Mouse (Mus musculus): ENCODE data around the gene Cyth2.

Cyth2 gene

DNA sequence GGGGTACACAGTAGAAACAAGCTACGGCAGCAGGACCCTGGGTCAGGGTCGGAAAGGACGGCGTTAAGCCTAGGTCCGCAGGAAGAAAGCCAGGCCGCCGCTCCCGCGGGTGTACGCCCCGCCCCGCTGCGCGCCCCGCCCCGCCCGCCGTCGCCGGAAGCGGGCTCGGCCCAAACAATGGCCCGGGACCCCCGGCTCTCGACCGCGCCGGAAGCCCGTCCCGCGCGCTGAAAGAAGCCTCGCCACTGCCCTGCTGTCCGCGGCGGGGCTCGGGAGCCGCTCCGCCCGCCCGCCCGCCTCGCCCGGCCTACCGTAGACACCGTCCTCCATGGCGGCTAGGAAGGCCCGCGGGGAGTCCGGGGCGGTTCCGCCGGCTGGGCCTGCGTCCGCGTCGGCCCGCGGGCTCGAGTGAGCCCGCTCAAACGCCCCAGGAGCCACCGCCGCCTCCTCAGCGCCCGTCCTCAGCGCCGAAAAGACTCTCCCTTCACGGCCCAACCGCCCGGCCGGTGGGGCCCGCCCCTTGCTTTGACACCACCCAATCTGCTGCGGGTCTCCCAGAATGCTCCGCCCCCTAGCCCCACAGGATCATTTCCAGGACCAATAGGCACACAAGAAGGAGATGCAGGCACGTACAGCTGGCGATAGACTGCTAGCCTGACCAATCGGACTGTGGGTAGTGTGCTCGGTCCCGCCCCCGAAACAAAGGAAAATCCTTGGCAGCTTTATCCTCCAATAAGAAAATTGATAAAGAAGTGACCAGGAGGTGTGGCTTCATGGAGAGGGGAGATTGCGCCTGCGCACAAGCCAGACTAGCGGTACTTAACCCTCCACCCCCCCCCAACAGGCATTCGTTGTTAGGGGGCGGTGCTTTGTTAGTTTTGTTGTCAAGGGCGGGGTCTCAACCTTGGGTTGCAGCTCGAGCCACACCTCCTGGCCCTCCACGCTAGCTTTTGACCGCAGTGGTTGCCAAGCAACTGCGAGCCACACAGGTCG, at the start of gene Cyth2:
Cyth2 (minus strand) TSS at position 795 of the 993 bp plus-strand sequence.
- DNase-seq (ENCODE audit: low spot score) = peak; percentile 99

DNA sequence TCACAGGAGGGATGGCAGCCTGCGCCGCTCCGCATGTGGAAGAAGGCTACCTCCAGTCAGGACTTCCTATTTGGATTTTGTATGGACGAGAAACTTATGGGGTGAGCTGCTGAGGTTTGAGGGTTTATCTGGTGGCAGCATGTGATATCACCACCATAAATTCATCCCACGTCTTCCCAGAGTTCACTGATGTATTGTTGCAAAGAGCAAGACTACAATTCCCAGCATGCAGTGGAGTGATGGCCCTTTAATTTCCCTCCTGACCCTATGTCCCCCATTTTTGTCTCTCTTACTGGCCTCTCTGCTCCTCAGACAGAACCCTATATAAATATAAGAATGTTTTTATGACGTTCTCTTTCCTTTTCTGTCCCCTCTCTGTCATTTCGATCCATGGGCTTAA, 48.4 kb upstream of the Cyth2 start:
- DNase-seq (ENCODE audit: low spot score) = no peak

DNA sequence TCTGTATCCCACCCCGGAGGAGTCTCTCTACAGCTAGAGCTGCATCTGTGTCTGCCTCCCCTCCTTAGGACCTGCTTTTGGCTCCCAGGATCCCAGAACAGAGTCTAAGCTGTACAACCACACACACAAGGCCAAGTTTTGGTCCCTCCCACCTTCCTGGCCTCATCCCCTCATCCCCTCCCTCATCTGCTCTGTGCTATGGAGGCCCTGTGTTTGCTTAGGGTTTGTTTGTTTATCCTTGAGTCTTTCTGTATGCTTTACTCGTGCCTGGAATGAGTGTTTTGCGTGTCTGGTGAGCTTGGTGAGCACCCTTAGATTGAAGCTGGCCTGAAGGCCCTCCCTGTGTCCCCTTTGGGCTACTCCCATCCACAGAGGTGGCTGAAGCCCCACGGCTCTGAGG, 44.6 kb upstream of the Cyth2 start:
- DNase-seq (ENCODE audit: low spot score) = no peak

DNA sequence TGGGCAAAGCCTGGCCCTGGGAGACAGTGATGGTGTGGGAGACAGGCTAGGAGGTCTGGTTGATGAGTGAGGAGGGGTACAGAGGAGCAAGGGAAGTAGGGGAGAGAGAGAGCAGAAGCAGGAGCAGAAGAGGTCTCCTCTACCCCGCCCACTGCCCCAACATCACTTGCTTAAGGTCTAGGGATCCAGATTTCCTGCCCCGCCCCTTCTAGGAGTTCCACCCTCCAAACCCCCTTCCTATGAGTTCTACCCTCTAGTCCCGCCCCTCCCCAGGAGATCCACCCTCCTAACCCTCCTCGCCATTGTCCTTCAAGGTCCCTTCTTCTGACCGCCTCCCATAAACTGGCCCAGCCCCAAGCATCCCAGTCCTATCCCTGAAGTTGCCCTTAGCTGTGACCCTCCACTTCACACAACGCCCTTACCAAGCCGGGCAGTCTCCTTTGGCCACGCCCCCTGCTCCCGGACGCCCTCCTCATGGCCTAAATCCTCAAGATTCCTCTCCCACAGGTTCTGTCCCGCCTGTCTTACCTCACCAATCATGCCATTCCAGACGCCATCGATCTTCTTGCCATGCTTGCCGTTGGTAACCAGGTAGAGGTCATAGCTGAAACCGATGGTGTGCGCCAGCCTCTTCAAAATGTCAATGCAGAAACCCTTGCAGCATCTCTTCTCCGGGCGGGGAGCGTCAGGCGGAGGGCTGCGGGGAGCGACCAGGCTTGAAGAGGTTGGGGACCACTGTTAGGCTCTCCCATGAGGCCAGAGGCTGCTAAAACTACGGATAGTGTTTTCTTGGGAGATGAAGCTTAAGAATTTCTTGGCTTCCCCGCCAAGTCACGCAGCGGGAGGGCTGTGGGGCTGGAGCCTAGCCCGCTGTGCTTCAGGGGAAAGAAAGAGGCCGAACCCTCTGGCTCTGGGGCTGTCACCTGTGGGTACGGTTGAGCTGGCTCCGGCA, 42.8 kb upstream of the Cyth2 start:
- no peak for DNase-seq (ENCODE audit: low spot score)

DNA sequence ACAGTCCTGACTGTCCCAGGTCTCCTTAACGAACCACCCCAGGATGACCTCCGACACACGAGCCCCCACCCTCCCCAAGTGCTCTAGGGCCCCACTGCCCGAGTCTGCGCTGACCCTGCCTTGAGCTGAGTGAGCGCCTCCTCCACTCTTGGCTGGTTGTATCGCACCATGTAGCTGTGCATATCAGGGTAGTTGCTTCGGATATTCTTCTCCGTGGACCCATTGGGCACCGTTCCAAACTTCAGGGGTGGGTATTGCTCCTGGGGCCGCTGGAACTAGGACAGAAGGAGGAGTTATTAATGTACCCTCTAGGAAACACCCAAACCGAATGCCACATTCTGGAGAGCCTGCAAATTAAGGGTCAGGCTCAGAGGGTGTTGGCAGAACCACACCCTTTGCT, 38.7 kb upstream of the Cyth2 start:
- no peak for DNase-seq (ENCODE audit: low spot score)

DNA sequence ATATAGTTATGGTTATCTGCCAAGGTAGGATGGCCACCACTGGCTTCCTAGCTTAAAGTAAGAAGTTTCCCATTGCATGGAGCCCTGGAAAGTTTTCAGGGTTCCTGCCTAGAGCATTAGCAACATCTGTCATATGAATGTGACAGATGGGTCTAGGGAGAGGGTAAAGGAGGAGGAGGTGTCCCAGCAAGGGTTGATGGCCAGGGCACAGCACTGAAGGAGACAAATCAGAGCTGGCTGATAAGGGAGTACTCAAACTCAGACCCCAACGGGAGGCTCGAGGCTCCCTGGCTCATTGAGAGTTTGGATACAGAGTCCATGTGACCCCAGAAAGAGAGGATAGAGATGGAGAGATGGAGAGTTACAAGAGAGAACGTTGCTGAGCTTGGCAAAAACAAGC, 36.3 kb upstream of the Cyth2 start:
- no peak for DNase-seq (ENCODE audit: low spot score)

DNA sequence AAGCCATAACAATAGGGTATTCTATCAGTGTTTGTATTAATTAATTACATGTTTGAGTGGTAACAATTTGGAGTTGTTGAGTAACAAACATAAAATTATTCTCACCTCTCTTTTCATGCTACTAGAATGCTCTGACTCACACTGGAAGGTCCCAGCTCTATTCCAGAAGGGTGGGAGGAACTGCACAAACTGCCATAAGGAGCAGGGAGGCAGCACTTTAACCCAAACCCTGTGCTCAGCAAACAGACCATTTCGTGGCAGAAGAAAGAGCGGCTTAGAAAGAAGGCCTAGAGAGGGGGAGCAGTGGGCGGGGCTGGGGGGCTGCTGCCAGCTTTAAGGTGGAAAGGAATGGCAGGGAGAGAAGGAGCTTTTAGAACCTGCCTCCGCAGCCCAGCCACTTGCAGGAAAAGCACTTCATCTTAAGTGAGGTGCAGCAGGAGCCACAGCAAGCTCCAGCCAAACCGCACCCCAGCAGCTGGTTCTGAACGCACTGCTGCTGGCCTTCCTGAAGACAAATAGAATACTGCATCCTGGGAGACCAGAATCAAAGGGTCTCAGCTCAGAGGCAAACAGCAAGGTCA, 34.2 kb upstream of the Cyth2 start:
- no peak for DNase-seq (ENCODE audit: low spot score)

DNA sequence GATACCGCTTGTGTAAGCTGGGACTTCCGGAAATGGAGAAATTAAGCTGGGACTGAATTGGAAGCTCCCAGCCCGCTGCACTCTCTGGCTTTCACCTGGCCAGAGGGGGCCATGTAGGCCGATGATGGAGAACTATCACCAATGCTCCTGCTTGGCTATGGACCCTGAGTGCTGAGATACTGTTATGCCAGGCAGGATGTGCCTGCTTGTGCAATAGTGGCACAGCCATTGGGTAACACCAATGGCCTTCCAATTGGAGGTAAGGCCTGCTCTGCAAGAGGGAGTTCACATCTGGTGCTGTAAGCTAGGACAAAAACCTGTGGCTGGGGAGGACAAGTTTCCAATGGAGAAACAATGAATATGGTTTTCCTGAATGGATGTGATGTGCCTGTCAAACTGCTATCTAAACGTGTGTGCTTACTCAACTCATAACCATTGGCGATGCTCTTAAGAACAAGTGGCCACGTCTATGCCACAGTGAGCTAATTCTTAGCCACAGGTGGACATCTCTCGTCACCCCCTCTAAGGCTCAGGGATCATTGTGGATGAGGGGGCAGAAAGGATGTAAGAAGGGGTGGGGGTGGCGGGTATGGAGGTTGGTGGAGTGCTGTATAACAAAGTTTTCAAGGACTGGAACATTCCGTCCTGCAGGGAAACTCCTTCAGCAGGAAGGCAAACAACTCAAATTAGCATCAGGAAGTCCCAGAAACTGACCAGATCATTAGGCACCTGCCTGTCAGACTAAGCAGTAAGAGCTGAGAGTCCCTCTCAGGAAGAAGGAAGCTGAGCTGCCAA, 28.8 kb upstream of the Cyth2 start:
- DNase-seq (ENCODE audit: low spot score) = no peak

DNA sequence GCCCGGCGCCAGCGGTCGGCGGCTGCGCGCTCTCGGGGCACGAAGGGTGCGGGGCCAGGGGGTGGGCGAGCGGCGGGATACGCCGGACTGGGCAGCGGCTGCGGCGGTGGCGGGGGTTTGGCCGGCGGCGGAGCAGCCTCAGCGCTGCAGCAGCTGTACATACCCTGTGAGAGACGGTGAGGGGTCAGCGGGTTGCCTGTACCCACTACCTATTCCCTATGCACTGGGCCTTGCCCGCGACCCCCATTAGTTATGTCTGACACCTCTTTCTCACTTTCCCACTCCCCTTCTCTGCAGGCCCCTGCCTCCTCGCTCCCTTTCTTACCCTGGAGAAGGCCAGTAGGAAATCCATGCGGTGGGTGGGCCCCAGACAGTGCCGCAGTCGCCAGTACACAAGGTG, 19.5 kb upstream of the Cyth2 start:
- no peak for DNase-seq (ENCODE audit: low spot score)

DNA sequence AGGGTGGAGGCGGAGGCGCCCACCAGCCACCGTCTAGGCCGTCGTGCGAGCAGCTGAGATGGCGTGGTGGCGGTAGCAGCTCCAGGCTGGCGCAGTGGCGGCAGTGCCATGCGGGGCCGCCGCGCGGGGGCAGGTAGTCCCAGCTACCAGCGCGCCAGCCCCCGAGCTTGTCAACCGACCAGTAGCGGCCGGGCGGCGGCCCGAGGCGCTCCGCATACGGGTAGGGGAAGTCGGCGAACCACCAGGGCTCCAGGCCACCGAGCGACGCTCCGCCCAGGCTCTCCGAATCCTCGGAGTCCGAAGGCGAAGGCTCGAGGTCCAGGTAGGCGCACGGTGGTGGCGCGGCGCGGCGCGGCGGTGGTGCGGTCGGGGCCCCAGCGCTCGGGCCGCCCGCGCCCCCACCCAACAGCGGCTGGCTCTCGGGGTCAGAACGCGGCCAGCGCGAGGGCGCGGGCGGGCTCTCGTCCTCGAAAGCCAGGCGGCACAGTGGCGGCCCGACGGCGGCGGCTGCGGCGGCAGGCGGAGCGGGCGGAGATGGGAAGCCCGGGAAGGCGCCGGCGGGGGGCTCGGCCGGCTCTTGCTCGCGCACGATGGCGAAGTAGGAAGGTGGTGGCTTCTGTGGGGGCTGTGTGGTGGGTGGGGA, 18.9 kb upstream of the Cyth2 start:
- no peak for DNase-seq (ENCODE audit: low spot score)

DNA sequence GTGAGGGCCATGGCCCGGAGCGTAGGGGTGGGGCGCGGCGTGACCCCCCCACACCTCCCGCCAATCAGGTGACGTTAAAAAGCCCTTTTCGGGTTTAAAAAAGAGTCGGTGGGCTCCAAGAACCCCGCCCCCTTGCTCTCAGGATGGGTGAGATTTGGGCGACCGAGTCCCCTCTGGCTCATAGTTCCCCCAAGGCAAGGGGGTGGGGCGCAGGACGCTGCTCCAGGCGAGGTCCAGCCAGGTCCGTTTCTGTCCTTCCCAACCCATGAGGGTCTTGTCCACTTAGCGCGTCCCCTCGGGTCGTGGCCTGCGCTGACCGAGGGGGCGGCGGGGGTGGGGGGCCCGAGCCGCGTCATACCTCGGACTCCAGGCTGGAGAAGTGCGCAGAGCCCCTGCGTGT, 18.0 kb upstream of the Cyth2 start:
- DNase-seq (ENCODE audit: low spot score) = no peak

DNA sequence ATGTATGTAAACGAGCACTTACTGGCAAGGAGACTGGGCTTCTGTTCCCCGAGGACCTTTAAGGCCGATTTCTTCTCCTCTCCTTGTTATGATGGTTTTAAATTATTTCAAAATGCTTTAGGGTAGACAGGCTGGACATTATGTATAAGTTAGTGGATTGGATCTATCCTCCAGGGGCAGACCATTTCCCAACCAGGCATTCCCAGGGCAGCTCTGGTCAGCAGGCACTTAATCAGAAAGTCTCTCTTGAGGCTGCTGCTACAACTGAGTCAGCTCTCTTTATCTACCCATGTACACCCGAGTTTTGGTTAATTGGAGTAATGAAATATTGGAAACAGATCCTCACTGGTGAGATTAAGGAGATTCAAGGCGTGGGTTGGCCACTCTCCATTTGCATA, 16.7 kb upstream of the Cyth2 start:
- DNase-seq (ENCODE audit: low spot score) = no peak

DNA sequence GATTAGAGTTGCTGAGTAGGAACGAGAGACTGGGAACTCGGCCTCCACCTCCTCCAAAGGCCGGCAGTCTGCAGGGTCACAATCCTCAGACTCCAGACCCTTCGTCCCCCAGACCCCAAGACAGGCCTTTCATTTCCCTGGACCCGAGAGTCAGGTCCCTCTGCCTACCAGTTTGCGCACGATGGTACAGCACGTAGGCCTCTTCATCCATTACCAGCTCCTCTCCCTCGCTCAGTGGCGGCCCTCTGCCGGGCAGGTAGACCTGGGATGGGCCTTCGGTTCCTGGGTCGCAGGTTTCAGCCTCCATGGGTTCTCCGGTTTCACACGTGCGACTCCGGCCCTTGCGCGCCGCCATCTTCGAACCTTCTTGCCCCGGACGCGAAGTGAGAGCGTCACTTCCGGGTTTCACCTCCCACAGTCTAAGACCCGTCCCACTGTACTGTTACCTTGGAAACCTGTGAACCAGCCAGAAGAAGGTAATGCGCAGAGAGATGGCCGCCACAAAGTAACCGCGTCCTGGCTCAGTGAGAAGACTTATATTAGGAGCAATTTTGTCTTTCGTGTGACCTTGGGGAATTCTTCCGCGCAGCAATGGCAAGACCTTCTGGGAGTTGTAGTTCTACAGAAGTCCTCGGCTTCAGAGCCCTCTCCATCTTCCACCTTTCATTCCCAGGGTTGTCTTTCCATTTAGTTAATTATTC, 16.2 kb upstream of the Cyth2 start, which contains the start of gene Grwd1:
Grwd1 (minus strand) TSS at position 518 of the 701 bp plus-strand sequence.
- DNase-seq (ENCODE audit: low spot score) = peak; percentile 75

DNA sequence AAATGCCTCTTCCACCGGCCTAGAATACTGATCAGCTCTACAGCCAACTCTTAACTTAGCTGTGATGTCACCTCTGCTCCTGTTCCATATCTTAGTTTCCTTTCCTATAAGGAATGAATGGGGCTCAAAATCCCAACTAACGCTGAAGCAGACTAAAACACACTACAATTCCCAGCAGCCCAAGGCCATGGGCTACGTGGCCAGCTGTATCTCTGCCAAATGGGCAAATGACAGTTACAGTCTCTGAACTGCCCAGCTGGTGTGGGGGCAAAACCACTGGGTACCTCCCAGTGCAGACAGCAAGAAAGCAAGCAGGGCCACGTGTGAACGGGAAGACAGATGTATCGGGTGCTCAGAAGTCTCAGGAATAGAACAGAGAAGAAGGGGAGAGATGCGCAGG, 12.2 kb upstream of the Cyth2 start:
- no peak for DNase-seq (ENCODE audit: low spot score)

DNA sequence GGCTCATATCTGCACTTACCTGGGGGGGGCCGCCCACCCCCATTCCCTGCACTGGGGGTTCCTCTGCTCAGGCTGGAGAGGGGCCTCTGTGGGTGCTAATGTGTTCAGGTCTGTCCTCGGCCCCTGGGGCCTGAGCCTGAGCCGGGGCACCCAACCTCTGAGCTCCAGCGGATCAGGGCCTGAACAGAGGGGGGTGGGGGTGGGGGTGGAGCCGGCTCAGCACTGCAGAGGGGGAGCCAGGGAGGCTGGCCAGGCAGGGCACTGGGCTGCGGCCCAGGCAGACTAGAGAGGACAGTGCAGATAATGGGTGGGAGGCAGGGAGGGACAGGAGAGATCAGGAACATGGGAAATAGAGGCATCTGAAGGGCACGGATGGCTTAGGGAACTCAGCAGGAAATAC, 10.2 kb upstream of the Cyth2 start, which contains the start of gene Kcnj14:
Kcnj14 (minus strand) TSS at position 185 of the 400 bp plus-strand sequence.
- DNase-seq (ENCODE audit: low spot score) = no peak

DNA sequence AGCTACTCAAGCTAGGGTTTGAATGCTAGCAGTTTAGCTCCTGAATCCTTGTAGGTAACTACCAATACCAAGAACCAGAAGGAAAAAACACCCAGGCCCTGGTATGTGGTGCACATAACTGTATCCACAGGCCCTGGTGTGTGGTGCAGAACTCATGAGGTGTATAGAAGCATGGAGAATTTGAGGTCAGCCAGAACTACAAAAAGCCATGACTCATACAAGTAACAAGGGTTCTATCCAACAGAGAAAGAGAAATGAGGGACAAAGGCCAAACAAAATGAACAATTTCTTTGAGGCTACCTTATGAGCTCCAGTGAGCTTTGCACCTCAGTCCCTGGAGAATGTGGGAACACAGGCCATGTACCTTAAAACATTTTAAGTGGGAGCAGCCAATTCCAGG, 6.5 kb upstream of the Cyth2 start:
- no peak for DNase-seq (ENCODE audit: low spot score)

DNA sequence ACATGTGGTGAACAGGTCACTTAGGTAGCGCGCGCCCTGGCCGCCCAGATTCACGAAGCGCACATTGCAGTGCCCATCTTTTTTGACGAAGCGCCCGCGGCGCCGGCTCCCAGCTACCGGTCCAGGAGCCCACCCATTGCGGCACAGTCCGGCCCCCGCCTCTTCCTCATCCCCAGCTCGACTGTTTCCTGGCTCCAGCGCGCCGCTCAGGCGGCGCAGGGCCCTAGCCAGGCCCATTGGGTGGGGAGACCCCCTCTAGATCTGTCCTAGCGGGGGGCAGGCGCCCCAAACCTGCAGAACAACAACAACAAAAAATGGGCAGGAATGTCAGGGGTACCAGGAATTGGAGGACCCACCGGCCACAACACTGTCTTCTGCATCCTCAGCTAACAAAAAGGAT, 5.5 kb upstream of the Cyth2 start:
- no peak for DNase-seq (ENCODE audit: low spot score)

DNA sequence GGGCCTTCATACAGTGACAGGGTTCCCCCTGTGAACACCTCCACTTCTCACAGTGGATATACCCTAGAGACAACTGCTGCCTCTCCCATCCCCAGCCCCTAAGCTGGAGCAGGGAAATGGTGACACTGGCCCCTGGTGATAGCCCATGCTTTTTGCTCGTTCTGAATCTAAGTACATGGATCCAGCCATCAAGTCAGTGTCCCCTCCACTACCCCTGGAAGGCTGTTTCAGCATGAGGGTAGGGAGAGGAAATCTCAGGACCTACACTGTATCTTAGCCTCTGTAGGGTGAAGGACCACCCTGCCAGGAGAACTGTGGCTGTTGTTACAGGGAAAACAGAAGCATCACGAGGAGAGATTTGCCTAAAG, 1.6 kb upstream of the Cyth2 start:
- no peak for DNase-seq (ENCODE audit: low spot score)

DNA sequence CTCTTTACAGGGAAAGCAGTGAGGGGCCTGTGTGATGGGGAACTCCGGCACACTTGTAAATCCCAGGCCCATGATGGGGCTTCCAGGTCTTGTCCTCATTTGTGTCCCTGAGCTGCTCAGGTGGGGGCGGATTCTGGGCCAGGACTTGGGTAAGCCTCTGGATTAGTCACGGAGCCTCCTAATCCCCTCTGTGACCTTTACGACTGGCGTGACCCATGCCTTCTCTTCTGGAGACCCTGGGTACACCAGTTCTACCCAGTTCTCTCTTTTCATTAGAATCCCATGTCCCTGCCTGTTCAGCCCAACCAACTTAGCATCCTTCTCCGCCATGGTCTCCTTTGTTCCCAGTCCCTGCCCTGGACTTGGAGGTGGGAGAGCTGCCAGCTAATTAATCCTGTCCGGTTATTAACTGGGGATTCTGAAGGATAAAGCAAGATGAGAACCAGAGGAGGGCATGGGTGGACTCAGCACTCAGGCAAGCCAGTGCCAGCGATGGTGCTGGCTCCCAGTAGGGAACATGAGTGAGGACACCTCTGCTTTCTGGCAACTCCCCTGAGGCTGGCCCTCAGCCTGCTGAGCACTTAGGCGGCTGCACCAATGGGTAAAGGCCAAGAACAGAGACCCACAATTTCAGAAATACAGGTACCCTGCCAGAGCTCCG, 1.1 kb upstream of the Cyth2 start:
- DNase-seq (ENCODE audit: low spot score) = no peak

DNA sequence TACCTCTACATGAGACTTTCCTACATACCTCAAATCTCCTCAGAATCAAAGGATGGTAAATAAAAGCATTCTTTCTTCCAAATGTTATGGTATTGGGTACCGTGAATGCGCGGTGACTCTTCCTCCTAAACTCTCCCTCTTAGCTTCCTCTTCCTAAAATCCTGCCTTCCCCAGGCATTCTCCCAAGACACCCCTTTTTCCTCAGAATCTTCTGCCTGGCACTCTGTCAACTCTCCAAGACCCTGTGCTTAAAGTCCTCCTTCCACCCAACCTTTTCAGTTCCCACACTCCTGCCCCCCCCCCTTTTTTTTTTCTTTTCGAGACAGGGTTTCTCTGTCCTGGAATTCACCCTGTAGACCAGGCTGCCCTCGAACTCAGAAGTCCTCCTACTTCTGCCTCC, 460 bp upstream of the Cyth2 start:
- no peak for DNase-seq (ENCODE audit: low spot score)

Measured in ovary, adult 18-20 months (tissue).